Mouse (Mus musculus): ENCODE results near the gene Gja3.
"Not testable (repeated sequence)": the region's sequence is repeated elsewhere in the genome, so short reads cannot be mapped to it uniquely, and the experiment has no call there.

Gene Gja3

DNA sequence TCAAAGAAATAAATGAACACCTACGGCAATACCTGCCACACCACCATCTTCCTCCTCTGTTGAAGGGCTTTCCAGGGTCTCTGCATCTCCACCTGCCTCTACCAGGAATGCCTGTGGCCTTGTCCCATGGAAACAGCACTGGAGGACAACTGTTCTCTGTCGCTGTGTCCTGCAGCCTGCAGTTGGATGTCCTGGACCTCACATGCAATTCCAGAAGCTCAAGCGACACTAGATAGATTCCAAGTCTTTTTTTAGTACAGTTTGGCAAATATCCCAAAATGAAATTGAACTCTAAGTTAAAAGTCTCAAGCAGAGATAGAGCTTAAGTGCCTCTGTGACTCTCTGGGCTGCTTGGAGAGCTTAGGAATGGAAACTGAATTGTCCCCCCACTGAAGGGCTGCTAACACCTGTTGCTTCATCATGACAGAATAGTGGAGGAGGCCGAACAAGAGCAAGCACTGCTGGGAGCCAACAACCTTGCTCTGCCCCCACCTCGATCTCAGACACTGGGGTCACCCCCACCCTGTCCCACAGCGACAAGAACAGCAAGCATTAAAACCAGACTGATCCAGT, 22.9 kb downstream of the Gja3 start:
- DNase-seq (ENCODE audit: low spot score in 2 of 2) = no peak

DNA sequence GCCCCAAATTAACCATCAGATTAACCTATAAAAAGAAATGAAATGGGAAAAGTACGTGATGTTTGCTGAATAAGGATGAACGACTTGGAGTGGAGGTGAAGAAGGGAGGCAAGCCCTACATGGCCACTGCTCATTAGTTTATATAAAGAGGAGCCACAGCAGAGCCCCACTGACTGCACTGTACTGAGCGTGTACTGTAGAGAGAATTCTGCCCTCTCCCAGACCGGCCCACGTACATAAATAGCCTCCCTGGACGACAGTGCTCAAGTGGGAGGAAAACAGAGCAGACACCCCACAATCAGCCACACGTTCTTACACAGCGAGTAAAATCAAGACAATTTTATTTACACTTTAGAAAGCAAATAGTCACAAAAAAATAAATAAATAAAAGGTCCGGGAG, 23.8 kb downstream of the Gja3 start:
- no peak for DNase-seq (ENCODE audit: low spot score in 2 of 2)

DNA sequence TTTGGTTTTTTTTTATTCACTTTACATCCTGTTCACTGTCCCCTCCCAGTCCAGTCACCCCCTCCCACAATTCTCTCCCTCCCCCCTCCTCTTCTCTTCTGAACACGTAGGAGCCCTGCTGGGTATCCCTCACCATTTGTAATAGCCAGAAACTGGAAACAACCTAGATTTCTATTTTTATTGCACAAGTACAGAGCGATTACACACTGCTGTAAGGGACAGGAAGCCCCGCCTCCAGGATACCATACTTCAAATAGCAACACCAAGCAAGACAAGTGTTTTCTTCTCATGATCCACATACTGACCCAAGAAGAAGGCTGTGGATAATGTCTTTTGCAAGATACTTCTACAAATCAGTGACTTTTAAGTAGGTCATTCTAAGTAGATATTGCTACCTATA, 25.1 kb downstream of the Gja3 start:
- no peak for DNase-seq (ENCODE audit: low spot score in 2 of 2)

GRCm38 (mm10) chr14:57018436-57018835, 39.5 kb downstream of the Gja3 start:
- DNase-seq (ENCODE audit: low spot score in 2 of 2) = no peak

DNA sequence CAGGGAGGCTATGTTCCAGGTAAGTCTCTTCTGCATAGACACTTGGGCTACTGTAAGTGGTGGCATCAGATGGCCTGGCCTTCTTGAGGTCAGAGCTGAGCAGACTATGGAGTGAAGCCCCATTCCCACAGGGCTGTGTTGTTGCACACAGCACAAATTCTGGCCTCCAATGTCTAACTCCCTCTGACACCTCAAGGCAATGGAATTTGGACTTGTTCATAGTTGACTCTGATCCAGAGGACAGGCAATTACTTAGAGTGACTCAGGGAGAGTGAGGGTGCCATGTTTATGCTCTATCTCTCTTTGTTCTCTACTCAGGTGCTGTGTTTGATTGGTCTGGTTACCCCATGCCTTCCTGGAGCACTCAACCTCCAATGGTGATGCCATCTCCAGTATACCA, 41.1 kb downstream of the Gja3 start:
- DNase-seq (ENCODE audit: low spot score in 2 of 2) = not testable (repeated sequence)

GRCm38 (mm10) chr14:56988621-56989020, 69.3 kb downstream of the Gja3 start:
- no peak for DNase-seq (ENCODE audit: low spot score in 2 of 2)
